Mouse (Mus musculus) testis, adult 2 months (tissue): ENCODE results near the gene Grik2. TPM values are rescaled to one million over a fixed set of nuclear protein-coding genes. Genes with fewer than 3 reads are reported as not detected.

Experiments used
- H3K27ac ChIP-seq: fragments of 200-500 bp; 2 replicates; pipeline ENCODE4 v1.5.1; 2012; ENCODE audit warnings: low read depth, low read length; ENCODE audit not compliant: control insufficient read depth, insufficient read depth
- H3K27me3 ChIP-seq: fragments of 200-500 bp; 2 replicates; pipeline ENCODE4 v1.6.1; 2012; ENCODE audit warnings: mild to moderate bottlenecking, low read length, moderate library complexity; ENCODE audit not compliant: control insufficient read depth, insufficient read depth
- H3K36me3 ChIP-seq: fragments of 200-500 bp; 2 replicates; pipeline ENCODE4 v1.6.1; 2012; ENCODE audit warnings: mild to moderate bottlenecking, low read length; ENCODE audit not compliant: control insufficient read depth, insufficient read depth
- H3K4me1 ChIP-seq: fragments of 200-500 bp; 2 replicates; pipeline ENCODE4 v1.6.1; 2012; ENCODE audit warnings: low read length; ENCODE audit not compliant: control insufficient read depth, insufficient read depth
- H3K4me3 ChIP-seq: fragments of 200-500 bp; 2 replicates; pipeline ENCODE4 v1.5.1; 2012; ENCODE audit warnings: low read depth, mild to moderate bottlenecking, low read length, moderate library complexity, mixed read lengths; ENCODE audit not compliant: control insufficient read depth
- CTCF ChIP-seq: fragments of 200-500 bp; IDR thresholded peaks from 2 replicates; pipeline ENCODE4 v1.5.1; 2012; ENCODE audit warnings: low read depth, mild to moderate bottlenecking, inconsistent platforms, low read length, moderate library complexity; ENCODE audit not compliant: control insufficient read depth, insufficient read depth, insufficient replicate concordance
- POLR2A ChIP-seq: fragments of 200-500 bp; IDR thresholded peaks from 2 replicates; pipeline ENCODE4 v1.6.1; 2012; ENCODE audit warnings: low read depth, mild to moderate bottlenecking, inconsistent platforms, low read length, moderate library complexity; ENCODE audit not compliant: control insufficient read depth
- polyA plus RNA-seq: library from polyadenylated mRNA; depleted of rRNA; stranded (reverse); fragments of >200 nt; gene quantifications from 2 replicates; pipeline ENCODE4 v1.2.3, GENCODE M21; 2012; rRNA removed

Gene Grik2
- 5.4 and 5.9 TPM in 2 replicates for polyA plus RNA-seq

DNA sequence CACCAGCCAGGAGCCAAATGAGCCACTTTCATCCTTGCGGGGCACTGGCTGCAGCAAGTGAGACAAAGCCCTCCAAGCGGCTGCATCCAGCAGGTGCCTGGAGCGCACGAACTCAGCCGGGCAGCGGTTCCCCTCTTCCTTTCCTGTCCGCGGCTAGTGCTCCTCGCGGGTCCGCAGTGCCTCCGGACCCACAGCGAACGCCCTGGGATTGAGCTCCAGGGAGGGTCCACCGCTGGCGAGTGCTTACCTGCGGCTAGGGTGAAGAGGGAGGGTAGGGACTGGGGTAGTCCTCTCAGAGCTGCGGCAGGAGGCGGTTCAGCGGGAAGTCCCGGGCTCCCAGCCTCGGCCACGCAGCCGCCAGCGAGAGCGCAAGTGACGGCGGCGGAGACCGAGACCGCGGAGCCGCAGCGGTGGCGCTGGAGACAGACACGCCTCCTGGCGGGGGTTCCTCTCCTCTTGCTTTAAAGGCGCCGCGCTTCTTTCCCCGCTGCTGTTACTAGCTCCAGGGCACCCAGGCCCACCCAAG lies at the start of gene Grik2:
Gene Grik2, minus strand, starts transcription at position 386 of the 526 bp plus-strand sequence.
- Histone ChIP-seq H3K4me3 (peak within 1 kb of the TSS; percentile 37), H3K27me3 (no peaks in the 10 kb centered on the region), H3K4me1 (peaks cover under 1% of the 10 kb centered on the region; the same call in 1 of the 2 replicates), H3K36me3 (no peaks in the 10 kb centered on the region), H3K27ac (no peak within 1 kb of the TSS)
- no peak for TF ChIP-seq CTCF
- no peak for TF ChIP-seq POLR2A

DNA sequence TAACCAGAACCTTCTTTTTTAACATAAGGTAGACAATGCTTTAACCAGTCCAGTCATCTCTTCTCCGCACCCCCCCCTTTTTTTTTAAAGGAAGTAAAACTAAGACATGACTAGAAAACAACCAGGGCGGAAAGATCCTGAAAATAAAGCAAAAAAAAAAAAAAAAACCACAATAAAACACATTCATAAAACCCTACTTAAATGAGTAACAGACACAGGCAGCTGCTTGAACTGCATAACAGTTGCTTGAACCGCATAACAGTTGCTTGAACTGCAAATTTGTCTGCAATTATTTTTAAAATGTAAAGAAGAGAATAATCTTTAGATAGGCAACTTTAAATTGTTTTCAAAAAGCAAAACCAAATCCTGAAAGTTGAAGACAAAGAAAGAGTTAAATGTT lies 45.8 kb upstream of the Grik2 start:
- H3K4me1 ChIP-seq = no peaks in the 10 kb centered on the region
- no peak overlapping the region for H3K27ac ChIP-seq
- no peaks in the 10 kb centered on the region for H3K27me3 ChIP-seq
- TF ChIP-seq POLR2A (no peak), CTCF (no peak)
- H3K4me3 ChIP-seq = no peak overlapping the region
- no peaks in the 10 kb centered on the region for H3K36me3 ChIP-seq

DNA sequence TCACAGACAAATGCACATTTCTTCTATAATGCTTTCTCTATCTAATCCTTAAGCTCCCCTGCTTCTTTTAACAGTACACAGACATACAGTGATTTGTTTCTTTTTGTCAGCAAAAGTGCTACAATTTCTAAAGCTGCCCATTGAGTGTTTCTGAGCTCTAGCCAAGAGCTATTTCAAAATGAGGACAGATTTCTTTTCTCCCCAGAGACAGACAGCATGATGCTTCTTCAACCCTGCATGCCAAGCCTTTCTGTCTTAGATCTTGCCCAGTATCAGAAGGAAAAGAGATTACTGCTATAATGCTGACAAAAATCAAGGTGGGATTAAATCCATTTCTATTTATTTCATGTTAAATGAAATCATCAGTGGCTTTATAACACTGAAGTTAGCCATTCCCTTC lies 18.7 kb upstream of the Grik2 start:
- H3K4me1 ChIP-seq = no peaks in the 10 kb centered on the region
- H3K27ac ChIP-seq = no peak overlapping the region
- H3K27me3 ChIP-seq = no peaks in the 10 kb centered on the region
- no peak for TF ChIP-seq POLR2A
- no peak for TF ChIP-seq CTCF
- H3K36me3 ChIP-seq = no peaks in the 10 kb centered on the region
- no peak overlapping the region for H3K4me3 ChIP-seq

DNA sequence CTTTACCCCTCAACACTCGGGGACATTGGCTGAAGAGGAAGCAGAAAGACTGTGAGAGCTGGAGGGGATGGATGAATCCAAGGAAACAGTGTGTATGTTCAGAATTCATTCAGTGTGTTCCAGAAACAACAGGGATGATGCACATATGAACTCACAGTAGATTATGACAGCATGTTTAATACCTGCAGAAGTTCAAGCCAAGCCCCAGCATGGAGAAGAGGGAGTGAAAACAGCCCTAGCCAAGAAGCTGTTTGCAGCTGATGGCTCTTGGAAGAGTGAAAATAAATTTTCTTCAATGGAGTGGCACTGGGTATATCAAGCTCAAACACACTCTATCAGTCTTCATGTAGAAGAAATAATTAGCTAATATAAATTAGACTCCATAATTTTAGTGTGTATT lies 12.4 kb upstream of the Grik2 start:
- no peaks in the 10 kb centered on the region for H3K27me3 ChIP-seq
- H3K36me3 ChIP-seq = no peaks in the 10 kb centered on the region
- TF ChIP-seq CTCF = no peak
- no peak for TF ChIP-seq POLR2A
- no peak overlapping the region for H3K4me3 ChIP-seq
- H3K27ac ChIP-seq = no peak overlapping the region
- H3K4me1 ChIP-seq = no peaks in the 10 kb centered on the region

DNA sequence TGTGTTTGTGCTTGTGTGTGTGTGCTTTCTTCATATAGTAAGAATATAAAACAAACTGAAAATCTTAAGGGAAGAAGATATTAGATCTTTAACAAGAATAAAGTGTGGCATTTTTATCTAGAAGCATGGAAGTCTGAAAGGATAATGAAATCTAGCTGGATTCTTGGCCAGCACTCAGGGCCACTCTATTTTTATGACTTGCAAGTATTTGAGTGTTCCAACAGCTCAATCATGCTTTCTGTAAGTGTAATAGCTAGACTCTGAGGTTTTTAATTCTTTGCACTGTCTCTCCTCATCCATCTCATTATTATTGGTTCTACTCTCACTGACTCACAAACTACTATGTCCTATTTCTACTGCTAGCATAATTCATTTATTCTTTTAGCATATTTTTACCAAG lies 5.6 kb upstream of the Grik2 start:
- Histone ChIP-seq H3K27ac (no peak overlapping the region), H3K36me3 (no peaks in the 10 kb centered on the region), H3K4me3 (no peak overlapping the region), H3K4me1 (no peaks in the 10 kb centered on the region), H3K27me3 (no peaks in the 10 kb centered on the region)
- TF ChIP-seq POLR2A (no peak), CTCF (no peak)

DNA sequence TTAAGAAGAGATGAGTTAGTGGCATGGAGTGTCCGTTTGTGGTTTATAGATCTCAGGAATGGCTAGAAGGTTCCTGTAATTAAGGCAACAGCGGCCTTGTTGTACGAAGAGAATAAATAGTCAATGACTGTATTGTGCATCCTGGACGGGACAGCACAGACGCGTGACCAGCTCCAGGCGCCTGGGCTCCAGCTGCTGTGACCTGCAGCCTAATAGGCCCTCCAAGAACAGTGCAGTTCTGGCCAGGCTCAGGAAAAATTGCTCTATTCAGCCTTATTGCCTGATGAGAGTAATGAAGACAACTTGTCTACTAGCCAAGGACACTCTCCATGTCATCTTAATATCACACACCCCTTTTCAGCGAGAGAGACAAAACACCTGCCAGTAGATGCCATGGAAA lies 1.8 kb upstream of the Grik2 start:
- TF ChIP-seq CTCF (no peak), POLR2A (no peak)
- H3K4me3 ChIP-seq = no peak overlapping the region
- no peaks in the 10 kb centered on the region; the same call in 1 of the 2 replicates for H3K4me1 ChIP-seq

DNA sequence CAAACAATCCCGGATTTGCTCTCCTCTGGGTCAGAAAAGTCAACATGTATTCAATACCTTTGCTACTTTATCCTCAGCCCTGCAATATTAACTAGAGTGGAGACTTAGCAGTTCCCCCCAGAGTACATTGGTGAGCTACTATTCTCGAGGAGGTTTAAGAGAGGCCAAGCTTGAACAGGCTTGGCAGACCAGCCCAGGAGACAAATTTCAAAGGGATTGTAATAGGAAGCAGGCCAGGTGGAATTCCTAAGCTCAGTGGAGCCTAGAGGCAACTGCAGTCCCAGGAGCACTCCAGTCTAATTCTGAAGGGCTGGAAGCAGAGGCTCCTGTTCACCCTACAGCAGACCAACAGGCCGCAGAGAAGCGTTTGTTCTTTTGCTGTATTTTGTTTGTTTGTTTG lies 1.1 kb upstream of the Grik2 start:
- no peak overlapping the region for H3K4me3 ChIP-seq
- H3K36me3 ChIP-seq = no peaks in the 10 kb centered on the region
- no peaks in the 10 kb centered on the region for H3K27me3 ChIP-seq
- TF ChIP-seq POLR2A (no peak), CTCF (no peak)
- H3K27ac ChIP-seq = no peak overlapping the region
- H3K4me1 ChIP-seq = no peaks in the 10 kb centered on the region; the same call in 1 of the 2 replicates

More for the DNA sequence above, 1.8 kb upstream of the Grik2 start:
- Histone ChIP-seq H3K27ac (no peak overlapping the region), H3K36me3 (no peaks in the 10 kb centered on the region), H3K27me3 (no peaks in the 10 kb centered on the region)

DNA sequence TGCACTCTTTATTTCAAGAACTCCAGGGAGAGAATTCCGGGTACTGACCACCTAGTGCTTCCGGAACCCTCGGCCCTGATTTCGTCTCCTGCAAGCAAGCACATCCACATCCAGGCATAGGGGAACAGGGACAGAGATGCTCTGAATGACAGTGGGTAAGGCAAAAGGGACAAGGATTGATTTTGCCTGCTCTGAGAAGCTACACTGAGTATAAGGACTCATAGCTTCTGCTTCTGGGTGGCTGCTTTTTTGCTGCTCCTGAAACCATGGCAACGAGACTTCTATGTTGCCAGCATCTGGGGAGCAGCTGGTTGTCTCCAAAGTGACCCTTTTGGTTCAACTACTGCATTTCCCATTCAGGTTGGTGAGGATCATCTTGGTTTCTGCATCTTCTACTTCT lies 348 bp upstream of the Grik2 start:
- Histone ChIP-seq H3K36me3 (no peaks in the 10 kb centered on the region), H3K4me1 (no peaks in the 10 kb centered on the region; the same call in 1 of the 2 replicates), H3K4me3 (no peak overlapping the region; the same call in 1 of the 2 replicates), H3K27ac (no peak overlapping the region), H3K27me3 (no peaks in the 10 kb centered on the region)
- TF ChIP-seq POLR2A (no peak), CTCF (no peak)
